In the genomic region with DNA sequence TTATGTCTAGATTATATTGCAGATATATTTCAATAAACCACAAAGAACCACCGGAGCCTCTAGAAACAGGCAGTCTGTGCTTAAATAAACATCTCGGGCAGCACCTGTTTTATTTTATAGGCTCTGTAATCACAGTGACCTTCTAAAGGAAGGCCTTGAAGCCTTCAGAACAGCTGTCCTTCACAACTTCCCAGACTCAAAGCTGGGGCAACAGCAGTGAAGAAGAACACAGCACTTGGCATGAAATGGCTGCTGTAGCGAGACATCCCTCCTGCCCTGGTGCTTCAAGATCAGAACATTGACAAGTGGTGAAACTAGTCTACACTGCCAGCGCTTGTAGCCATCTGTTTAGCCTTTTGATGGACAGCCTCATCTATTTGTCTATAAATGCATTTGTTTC, we compare ENCODE assay signal across 28 mouse cellular contexts.
"Had no signal": no experiment of that assay in that cellular context is flagged by ENCODE, and none has a peak within 500 bp of the region (broad histone marks: within the 10 kb centered on the region; RNA-seq: fewer than 3 reads in every experiment).

No protein-coding gene starts in this region.

- H3K4me2 ChIP-seq: heart, embryonic 11.5 days; heart, embryonic 13.5 days; heart, embryonic 15.5 days; hindbrain, embryonic 13.5 days; hindbrain, embryonic 15.5 days; kidney, embryonic 15.5 days; limb, embryonic 12.5 days; limb, embryonic 15.5 days; liver, embryonic 12.5 days had no signal

- H3K9ac ChIP-seq: heart, embryonic 13.5 days; heart, embryonic 15.5 days; hindbrain, embryonic 13.5 days; hindbrain, embryonic 15.5 days; kidney, embryonic 15.5 days; limb, embryonic 12.5 days; limb, embryonic 15.5 days; liver, embryonic 12.5 days; liver, embryonic 14.5 days had no signal

- H3K9me3 ChIP-seq: heart, embryonic 13.5 days; heart, embryonic 15.5 days; hindbrain, embryonic 13.5 days; hindbrain, embryonic 15.5 days; kidney, embryonic 15.5 days; limb, embryonic 15.5 days; liver, embryonic 12.5 days had no signal

- DNase-seq: gastrocnemius, postnatal 14 days; gastrocnemius, postnatal 36 days; heart, adult 11 months; heart, adult 2 months; heart, postnatal 14 days; heart, postnatal 36 days; kidney, adult 11 months; kidney, adult 2 months; kidney, adult 9 months; kidney, postnatal 14 days; kidney, postnatal 36 days; layer of hippocampus, adult 9-11 months; layer of hippocampus, postnatal 36 days; left cerebral cortex, postnatal 4 days had no signal

- H3K4me3 ChIP-seq: heart, adult 2 months; heart, embryonic 13.5 days; heart, embryonic 15.5 days; hindbrain, embryonic 13.5 days; hindbrain, embryonic 15.5 days; kidney, embryonic 15.5 days; layer of hippocampus, adult 2 months; limb, embryonic 12.5 days; limb, embryonic 15.5 days; liver, embryonic 12.5 days had no signal

- H3K27me3 ChIP-seq: heart, embryonic 13.5 days; heart, embryonic 15.5 days; hindbrain, embryonic 15.5 days; kidney, embryonic 15.5 days; limb, embryonic 12.5 days; limb, embryonic 15.5 days; liver, embryonic 12.5 days had no signal

- H3K4me1 ChIP-seq: heart, embryonic 15.5 days; hindbrain, embryonic 15.5 days; kidney, embryonic 15.5 days; limb, embryonic 15.5 days; liver, embryonic 12.5 days had no signal

- H3K27ac ChIP-seq: heart, adult 2 months; heart, embryonic 13.5 days; heart, embryonic 15.5 days; hindbrain, embryonic 13.5 days; hindbrain, embryonic 15.5 days; hindbrain, postnatal 0 days; kidney, embryonic 15.5 days; kidney, postnatal 0 days; layer of hippocampus, adult 2 months; limb, embryonic 12.5 days; limb, embryonic 15.5 days; liver, embryonic 12.5 days; liver, embryonic 14.5 days had no signal

- ATAC-seq: hindbrain, postnatal 0 days; intestine, embryonic 16.5 days; liver, embryonic 12.5 days had no signal

- H3K36me3 ChIP-seq: heart, embryonic 15.5 days; hindbrain, embryonic 15.5 days; kidney, embryonic 15.5 days; limb, embryonic 12.5 days; limb, embryonic 15.5 days; liver, embryonic 12.5 days had no signal
